ENCODE assay signal across 7 mouse cellular contexts in genomic region chrX:7648671-7649304, GRCm38 (mm10). TPM values are rescaled to one million over a fixed set of nuclear protein-coding genes. Genes with fewer than 3 reads are reported as not detected.
DNase-seq lines count a peak whose midpoint lies in the region; ATAC-seq lines count a peak whose summit lies in the region.

No protein-coding gene starts in this region.

- peak; percentile 90 for DNase-seq in adrenal gland, adult 2 months
- peak; percentile 85 for DNase-seq in embryo, embryonic 11 days
- DNase-seq in gastrocnemius, postnatal 25 days, result peak; percentile 84
- DNase-seq in intestine, embryonic 14.5 days (ENCODE audit: low spot score), result peak; percentile 75
- DNase-seq in limb, embryonic 11.5 days (ENCODE audit: low spot score), result peak; percentile 72
- DNase-seq in spleen, adult 12 weeks (ENCODE audit: low spot score), result peak; percentile 71

- peak overlapping the region; percentile 54 for H3K4me2 ChIP-seq in intestine, embryonic 14.5 days (ENCODE audit: low read length)
- H3K4me2 ChIP-seq in limb, embryonic 11.5 days (ENCODE audit: low read depth, severe bottlenecking), result peak overlapping the region; percentile 60
- peak overlapping the region; percentile 55 for H3K4me2 ChIP-seq in midbrain, embryonic 13.5 days (replicated peaks)

- ATAC-seq in intestine, embryonic 14.5 days (replicated peaks; ENCODE audit: low FRiP score, low TSS enrichment, low read depth), result peak; percentile 98
- peak; percentile 97 for ATAC-seq in limb, embryonic 11.5 days (ENCODE audit: insufficient number of reproducible peaks, low FRiP score, low TSS enrichment, low read depth)
- peak; percentile 97 for ATAC-seq in midbrain, embryonic 13.5 days

- no peaks in the 10 kb centered on the region for H3K4me1 ChIP-seq in intestine, embryonic 14.5 days (replicated peaks; ENCODE audit: control insufficient read depth, insufficient read depth, low read length)
- H3K4me1 ChIP-seq in limb, embryonic 11.5 days (ENCODE audit: control insufficient read depth, insufficient read depth, low read length), result no peaks in the 10 kb centered on the region
- peaks cover 3% of the 10 kb centered on the region; the same call in 1 of the 2 replicates for H3K4me1 ChIP-seq in midbrain, embryonic 13.5 days (replicated peaks)

- 14% methylated on average over 25 of the region's 25 CpGs for WGBS in intestine, embryonic 14.5 days
- WGBS in limb, embryonic 11.5 days, result 18% methylated on average over 25 of the region's 25 CpGs
- WGBS in midbrain, embryonic 13.5 days, result 22% methylated on average over 25 of the region's 25 CpGs

- peak overlapping the region; percentile 64; the same call in 1 of the 2 replicates for H3K27ac ChIP-seq in intestine, embryonic 14.5 days (ENCODE audit: low read depth)
- H3K27ac ChIP-seq in limb, embryonic 11.5 days (replicated peaks; ENCODE audit: low read depth, low read length), result 0 out of 2 replicates have a peak overlapping the region, but pooled peaks have one; percentile 30
- H3K27ac ChIP-seq in midbrain, embryonic 13.5 days, result peak overlapping the region; percentile 80

- no peaks in the 10 kb centered on the region for H3K36me3 ChIP-seq in intestine, embryonic 14.5 days (ENCODE audit: control insufficient read depth, insufficient read depth, low read length)
- no peaks in the 10 kb centered on the region for H3K36me3 ChIP-seq in limb, embryonic 11.5 days (ENCODE audit: control insufficient read depth, insufficient read depth, low read length)
- peaks cover 19% of the 10 kb centered on the region for H3K36me3 ChIP-seq in midbrain, embryonic 13.5 days

- no peaks in the 10 kb centered on the region for H3K9me3 ChIP-seq in intestine, embryonic 14.5 days (ENCODE audit: control insufficient read depth, low read length)
- H3K9me3 ChIP-seq in limb, embryonic 11.5 days (ENCODE audit: control insufficient read depth, low read length), result no peaks in the 10 kb centered on the region
- H3K9me3 ChIP-seq in midbrain, embryonic 13.5 days, result no peaks in the 10 kb centered on the region

- no peaks in the 10 kb centered on the region for H3K27me3 ChIP-seq in intestine, embryonic 14.5 days (replicated peaks; ENCODE audit: control insufficient read depth, insufficient read depth, low read length)
- H3K27me3 ChIP-seq in limb, embryonic 11.5 days (ENCODE audit: control insufficient read depth, insufficient read depth, low read length), result no peaks in the 10 kb centered on the region
- H3K27me3 ChIP-seq in midbrain, embryonic 13.5 days, result no peaks in the 10 kb centered on the region

- peak overlapping the region; percentile 40 for H3K4me3 ChIP-seq in intestine, embryonic 14.5 days (ENCODE audit: low read depth, low read length)
- peak overlapping the region; percentile 36 for H3K4me3 ChIP-seq in limb, embryonic 11.5 days (ENCODE audit: low read depth, low read length)
- peak overlapping the region; percentile 37 for H3K4me3 ChIP-seq in midbrain, embryonic 13.5 days (replicated peaks)

- H3K9ac ChIP-seq in intestine, embryonic 14.5 days (ENCODE audit: low read length), result peak overlapping the region; percentile 52
- H3K9ac ChIP-seq in limb, embryonic 11.5 days (ENCODE audit: low read length), result peak overlapping the region; percentile 65
- H3K9ac ChIP-seq in midbrain, embryonic 13.5 days (replicated peaks), result peak overlapping the region; percentile 49

RNA-seq across cellular contexts. Expression of gene Prickle3, which starts 8.3 kb away (rescaled TPM):
- total RNA-seq in adrenal gland, adult 2 months (2021), result 10 to 100 TPM in 1 of 2 experiments, 1 to 10 TPM in 1; 10.0 to 12.3 TPM
- 46.0 and 46.4 TPM in 2 replicates for polyA plus RNA-seq in adrenal gland, adult 2 months (2012; rRNA removed)
- total RNA-seq in gastrocnemius, postnatal 25 days (2021), result 10 to 100 TPM; 15.4 to 16.4 TPM
- 6.5 and 8.2 TPM in 2 replicates for polyA plus RNA-seq in intestine, embryonic 14.5 days (2014; fragmentation: Nextera tagmentation; extraction: Ambion mirVana)
- polyA plus RNA-seq in limb, embryonic 11.5 days (2014; fragmentation: Nextera tagmentation; extraction: Ambion mirVana), result 5.6 and 6.7 TPM in 2 replicates
- 1.1 and 1.2 TPM in 2 replicates for polyA plus RNA-seq in midbrain, embryonic 13.5 days (2015; fragmentation: Nextera tagmentation; extraction: Ambion mirVana)

RNA-seq across cellular contexts. Expression of gene Syp, which starts 10.5 kb away (rescaled TPM):
- total RNA-seq in adrenal gland, adult 2 months (2021), result 10 to 100 TPM; 34.3 to 81.7 TPM
- 20.4 and 21.6 TPM in 2 replicates for polyA plus RNA-seq in adrenal gland, adult 2 months (2012; rRNA removed)
- 1 to 10 TPM; 1.0 to 1.6 TPM for total RNA-seq in gastrocnemius, postnatal 25 days (2021)
- 3.1 and 3.9 TPM in 2 replicates for polyA plus RNA-seq in intestine, embryonic 14.5 days (2014; fragmentation: Nextera tagmentation; extraction: Ambion mirVana)
- polyA plus RNA-seq in limb, embryonic 11.5 days (2014; fragmentation: Nextera tagmentation; extraction: Ambion mirVana), result 0.56 and 0.61 TPM in 2 replicates
- 87.9 and 88.4 TPM in 2 replicates for polyA plus RNA-seq in midbrain, embryonic 13.5 days (2015; fragmentation: Nextera tagmentation; extraction: Ambion mirVana)

RNA-seq across cellular contexts. Expression of gene Plp2, which starts 22.4 kb away (rescaled TPM):
- total RNA-seq in adrenal gland, adult 2 months (2021), result 10 to 100 TPM; 72.7 to 93.7 TPM
- polyA plus RNA-seq in adrenal gland, adult 2 months (2012; rRNA removed), result 87.0 and 88.3 TPM in 2 replicates
- 10 to 100 TPM; 25.4 to 27.2 TPM for total RNA-seq in gastrocnemius, postnatal 25 days (2021)
- polyA plus RNA-seq in intestine, embryonic 14.5 days (2014; fragmentation: Nextera tagmentation; extraction: Ambion mirVana), result 238 TPM in 2 replicates
- 78.1 and 81.0 TPM in 2 replicates for polyA plus RNA-seq in limb, embryonic 11.5 days (2014; fragmentation: Nextera tagmentation; extraction: Ambion mirVana)
- 20.3 and 22.2 TPM in 2 replicates for polyA plus RNA-seq in midbrain, embryonic 13.5 days (2015; fragmentation: Nextera tagmentation; extraction: Ambion mirVana)

RNA-seq across cellular contexts. Expression of gene Magix, which starts 32.3 kb away (rescaled TPM):
- total RNA-seq in adrenal gland, adult 2 months (2021), result under 1 TPM; 0.35 to 0.76 TPM
- polyA plus RNA-seq in adrenal gland, adult 2 months (2012; rRNA removed), result 0.77 and 2.5 TPM in 2 replicates
- 10 to 100 TPM; 16.5 to 21.5 TPM for total RNA-seq in gastrocnemius, postnatal 25 days (2021)
- 0.39 and 0.57 TPM in 2 replicates for polyA plus RNA-seq in intestine, embryonic 14.5 days (2014; fragmentation: Nextera tagmentation; extraction: Ambion mirVana)
- polyA plus RNA-seq in limb, embryonic 11.5 days (2014; fragmentation: Nextera tagmentation; extraction: Ambion mirVana), result 0.21 TPM in 1 of 2 replicates, not detected in the other
- 0.06 and 0.09 TPM in 2 replicates for polyA plus RNA-seq in midbrain, embryonic 13.5 days (2015; fragmentation: Nextera tagmentation; extraction: Ambion mirVana)

RNA-seq across cellular contexts. Expression of gene Cacna1f, which starts 41.9 kb away (rescaled TPM):
- under 1 TPM in 1 of 2 experiments, not detected in 1; 0.07 TPM for total RNA-seq in adrenal gland, adult 2 months (2021)
- polyA plus RNA-seq in adrenal gland, adult 2 months (2012; rRNA removed), result 0.06 TPM in 1 of 2 replicates, not detected in the other
- not detected for total RNA-seq in gastrocnemius, postnatal 25 days (2021)
- polyA plus RNA-seq in intestine, embryonic 14.5 days (2014; fragmentation: Nextera tagmentation; extraction: Ambion mirVana), result 0.04 TPM in 1 of 2 replicates, not detected in the other
- not detected in 2 replicates for polyA plus RNA-seq in limb, embryonic 11.5 days (2014; fragmentation: Nextera tagmentation; extraction: Ambion mirVana)
- 0.17 TPM in 1 of 2 replicates, not detected in the other for polyA plus RNA-seq in midbrain, embryonic 13.5 days (2015; fragmentation: Nextera tagmentation; extraction: Ambion mirVana)

Comparison
In these comparisons a context has a peak if more than half of its experiments do, and no peak if none do; other contexts are left out.
1. Peak in every context shown above with its lines: DNase-seq, ATAC-seq, H3K4me3 ChIP-seq and H3K27ac ChIP-seq.
2. H3K27ac ChIP-seq: peak in every context shown above with its lines; median percentile 80 in midbrain, embryonic 13.5 days; 64 in intestine, embryonic 14.5 days; 30 in limb, embryonic 11.5 days.